Mouse (Mus musculus): ENCODE measurements around the gene Etnk1. TPM values are rescaled to one million over a fixed set of nuclear protein-coding genes. Genes with fewer than 3 reads are reported as not detected.
"Not testable (repeated sequence)": the region's sequence is repeated elsewhere in the genome, so short reads cannot be mapped to it uniquely, and the experiment has no call there.

Etnk1 gene
- polyA plus RNA-seq, 1 experiment = 6.6 TPM

- TF ChIP-seq USF1 (IDR thresholded peaks at IDR 0.05; ENCODE audit: low read depth) (no peak), POLR2A (IDR thresholded peaks at IDR 0.05; ENCODE audit: insufficient read length, low read depth) (no peak), E2F4 (IDR thresholded peaks at IDR 0.05; ENCODE audit: insufficient read depth) (no peak), SRF (IDR thresholded peaks at IDR 0.05; ENCODE audit: control insufficient read depth, insufficient read length, low read depth) (no peak), REST (IDR thresholded peaks at IDR 0.05; ENCODE audit: insufficient read depth, insufficient read length) (no peak), TCF3 (IDR thresholded peaks at IDR 0.05; ENCODE audit: insufficient read length, low read depth) (no peak), CEBPB (IDR thresholded peaks at IDR 0.05; ENCODE audit: insufficient read depth, poor library complexity, severe bottlenecking) (no peak), POLR2AphosphoS2 (IDR thresholded peaks at IDR 0.05; ENCODE audit: insufficient read length, low read depth) (no peak)
- Histone ChIP-seq H3K79me2 (ENCODE audit: control insufficient read depth, insufficient read depth) (no peaks in the 10 kb centered on the region), H3ac (ENCODE audit: control insufficient read depth, insufficient read length) (no peak overlapping the region), H3K36me3 (ENCODE audit: control insufficient read depth, insufficient read depth) (no peaks in the 10 kb centered on the region), H3K4me2 (ENCODE audit: low read depth) (no peak overlapping the region), H3K4me3 (no peak overlapping the region), H3K27me3 (ENCODE audit: control insufficient read depth, insufficient read depth, insufficient read length) (no peaks in the 10 kb centered on the region)
Observed at GRCm38 (mm10) chr6:143136688-143137087, 30.3 kb upstream of the Etnk1 start.

GRCm38 (mm10) chr6:143137341-143137740 is 29.7 kb upstream of the Etnk1 start:
- Histone ChIP-seq H3K36me3 (ENCODE audit: control insufficient read depth, insufficient read depth) (no peaks in the 10 kb centered on the region), H3K27me3 (ENCODE audit: control insufficient read depth, insufficient read depth, insufficient read length) (no peaks in the 10 kb centered on the region), H3K4me3 (no peak overlapping the region), H3ac (ENCODE audit: control insufficient read depth, insufficient read length) (no peak overlapping the region), H3K79me2 (ENCODE audit: control insufficient read depth, insufficient read depth) (no peaks in the 10 kb centered on the region), H3K4me2 (ENCODE audit: low read depth) (no peak overlapping the region)
- TF ChIP-seq CEBPB (IDR thresholded peaks at IDR 0.05; ENCODE audit: insufficient read depth, poor library complexity, severe bottlenecking) = no peak
- no peak for TF ChIP-seq TCF12 (IDR thresholded peaks at IDR 0.05; ENCODE audit: insufficient read depth, poor library complexity, severe bottlenecking)
- TF ChIP-seq REST (IDR thresholded peaks at IDR 0.05; ENCODE audit: insufficient read depth, insufficient read length) = no peak
- TF ChIP-seq MYOG (IDR thresholded peaks at IDR 0.05; ENCODE audit: control insufficient read depth in 1 of 3, insufficient read depth in 1 of 3, insufficient read length in 2 of 3, low read depth in 2 of 3) = no peak
- no peak for TF ChIP-seq POLR2A (IDR thresholded peaks at IDR 0.05; ENCODE audit: insufficient read length, low read depth)
- TF ChIP-seq POLR2AphosphoS2 (IDR thresholded peaks at IDR 0.05; ENCODE audit: insufficient read length, low read depth) = no peak
- TF ChIP-seq MAX (IDR thresholded peaks at IDR 0.05; ENCODE audit: low read depth) = no peak
- TF ChIP-seq TCF3 (IDR thresholded peaks at IDR 0.05; ENCODE audit: insufficient read length, low read depth) = no peak
- TF ChIP-seq E2F4 (IDR thresholded peaks at IDR 0.05; ENCODE audit: insufficient read depth) = no peak

- H3K79me2 ChIP-seq (ENCODE audit: control insufficient read depth, insufficient read depth) = no peaks in the 10 kb centered on the region
- no peaks in the 10 kb centered on the region for H3K27me3 ChIP-seq (ENCODE audit: control insufficient read depth, insufficient read depth, insufficient read length)
Observed at GRCm38 (mm10) chr6:143139417-143139816, 27.6 kb upstream of the Etnk1 start.

GRCm38 (mm10) chr6:143140884-143141283 is 26.1 kb upstream of the Etnk1 start:
- H3K27me3 ChIP-seq (ENCODE audit: control insufficient read depth, insufficient read depth, insufficient read length) = no peaks in the 10 kb centered on the region
- no peak overlapping the region for H3K4me2 ChIP-seq (ENCODE audit: low read depth)
- TF ChIP-seq CEBPB (IDR thresholded peaks at IDR 0.05; ENCODE audit: insufficient read depth, poor library complexity, severe bottlenecking) (no peak), E2F4 (IDR thresholded peaks at IDR 0.05; ENCODE audit: insufficient read depth) (no peak), REST (IDR thresholded peaks at IDR 0.05; ENCODE audit: insufficient read depth, insufficient read length) (no peak), TCF12 (IDR thresholded peaks at IDR 0.05; ENCODE audit: insufficient read depth, poor library complexity, severe bottlenecking) (no peak), TCF3 (IDR thresholded peaks at IDR 0.05; ENCODE audit: insufficient read length, low read depth) (no peak)
- no peaks in the 10 kb centered on the region for H3K36me3 ChIP-seq (ENCODE audit: control insufficient read depth, insufficient read depth)
- H3K79me2 ChIP-seq (ENCODE audit: control insufficient read depth, insufficient read depth) = no peaks in the 10 kb centered on the region
- H3ac ChIP-seq (ENCODE audit: control insufficient read depth, insufficient read length) = no peak overlapping the region
- no peak overlapping the region for H3K4me3 ChIP-seq

More at GRCm38 (mm10) chr6:143139417-143139816, 27.6 kb upstream of the Etnk1 start:
- Histone ChIP-seq H3ac (ENCODE audit: control insufficient read depth, insufficient read length) (no peak overlapping the region), H3K36me3 (ENCODE audit: control insufficient read depth, insufficient read depth) (no peaks in the 10 kb centered on the region), H3K4me3 (no peak overlapping the region), H3K4me2 (ENCODE audit: low read depth) (no peak overlapping the region)
- TF ChIP-seq MYOG (IDR thresholded peaks at IDR 0.05; ENCODE audit: control insufficient read depth in 1 of 3, insufficient read depth in 1 of 3, insufficient read length in 2 of 3, low read depth in 2 of 3) = no peak
- no peak for TF ChIP-seq USF1 (IDR thresholded peaks at IDR 0.05; ENCODE audit: low read depth)
- no peak for TF ChIP-seq REST (IDR thresholded peaks at IDR 0.05; ENCODE audit: insufficient read depth, insufficient read length)
- no peak for TF ChIP-seq E2F4 (IDR thresholded peaks at IDR 0.05; ENCODE audit: insufficient read depth)
- TF ChIP-seq MAX (IDR thresholded peaks at IDR 0.05; ENCODE audit: low read depth) = no peak
- TF ChIP-seq POLR2A (IDR thresholded peaks at IDR 0.05; ENCODE audit: insufficient read length, low read depth) = no peak
- TF ChIP-seq TCF12 (IDR thresholded peaks at IDR 0.05; ENCODE audit: insufficient read depth, poor library complexity, severe bottlenecking) = no peak
- no peak for TF ChIP-seq TCF3 (IDR thresholded peaks at IDR 0.05; ENCODE audit: insufficient read length, low read depth)
- no peak for TF ChIP-seq CEBPB (IDR thresholded peaks at IDR 0.05; ENCODE audit: insufficient read depth, poor library complexity, severe bottlenecking)

GRCm38 (mm10) chr6:143141624-143142592 is 25.1 kb upstream of the Etnk1 start:
- H3ac ChIP-seq (ENCODE audit: control insufficient read depth, insufficient read length); H3K79me2 ChIP-seq (ENCODE audit: control insufficient read depth, insufficient read depth); H3K36me3 ChIP-seq (ENCODE audit: control insufficient read depth, insufficient read depth); H3K4me2 ChIP-seq (ENCODE audit: low read depth); H3K27me3 ChIP-seq (ENCODE audit: control insufficient read depth, insufficient read depth, insufficient read length); H3K4me3 ChIP-seq: not testable (repeated sequence)
